Mouse (Mus musculus) liver, adult 2 months (tissue): Measurements from ENCODE around the gene Klhl33. TPM values are rescaled to one million over a fixed set of nuclear protein-coding genes. Genes with fewer than 3 reads are reported as not detected.

Experiments
- DNase-seq: peaks from one replicate; pipeline ENCODE4 v3.0.0-alpha.2; 2011; ENCODE audit warnings: low read depth, low spot score; ENCODE audit errors: extremely low read depth
- H3K27ac ChIP-seq: fragments of 200-500 bp; replicated peaks from 2 replicates; pipeline ENCODE4 v1.5.1; 2012; ENCODE audit warnings: low read depth, mild to moderate bottlenecking, control low read depth, inconsistent platforms, low read length; ENCODE audit not compliant: insufficient read depth
- H3K27me3 ChIP-seq: fragments of 200-500 bp; 2 replicates; pipeline ENCODE4 v1.6.1; 2012; ENCODE audit warnings: mild to moderate bottlenecking, moderate library complexity, low read length, inconsistent platforms; ENCODE audit not compliant: control insufficient read depth, insufficient read depth
- H3K36me3 ChIP-seq: fragments of 200-500 bp; 2 replicates; pipeline ENCODE4 v1.6.1; 2012; ENCODE audit warnings: low read length, inconsistent platforms; ENCODE audit not compliant: control insufficient read depth, insufficient read depth
- H3K4me1 ChIP-seq: fragments of 200-500 bp; 2 replicates; pipeline ENCODE4 v1.6.1; 2011; ENCODE audit warnings: low read length; ENCODE audit not compliant: control insufficient read depth, insufficient read depth
- H3K4me3 ChIP-seq: fragments of 200-500 bp; 2 replicates; pipeline ENCODE4 v1.5.1; 2011; ENCODE audit warnings: low read depth, mild to moderate bottlenecking, control low read depth, low read length, moderate library complexity; ENCODE audit not compliant: insufficient read depth
- H3K79me2 ChIP-seq: fragments of 200-500 bp; 2 replicates; pipeline ENCODE4 v1.6.1; 2012; ENCODE audit warnings: inconsistent platforms, mild to moderate bottlenecking, low read length, moderate library complexity; ENCODE audit not compliant: control insufficient read depth, insufficient read depth
- H3K9ac ChIP-seq: fragments of 200-500 bp; 2 replicates; pipeline ENCODE4 v1.6.1; 2012; ENCODE audit warnings: low read depth, mild to moderate bottlenecking, control low read depth, inconsistent platforms, low read length
- CTCF ChIP-seq: fragments of 200-500 bp; IDR thresholded peaks from 2 replicates; pipeline ENCODE4 v1.5.1; 2011; ENCODE audit warnings: low read depth, low read length, control low read depth
- POLR2A ChIP-seq: fragments of 200-500 bp; IDR thresholded peaks from 2 replicates; pipeline ENCODE4 v1.6.1; 2011; ENCODE audit warnings: low read length, control low read depth; ENCODE audit not compliant: insufficient read depth; ENCODE audit errors: extremely low read depth
- WGBS: fragments of 180-500 bp; shearing (Covaris S2); methylation state at CpG from one replicate; pipeline ENCODE4 v1.1.7; 2018; 5-methylcytosine and 5-hydroxymethylcytosine counted together
- polyA plus RNA-seq: library from polyadenylated mRNA; depleted of rRNA; stranded (reverse); fragments of >200 nt; gene quantifications from 2 replicates; pipeline ENCODE4 v1.2.3, GENCODE M21; 2012
- total RNA-seq: library from RNA; depleted of rRNA; stranded (reverse); fragments of >200 nt; gene quantifications from 2 replicates; pipeline ENCODE4 v1.2.3, GENCODE M21; 2014

The Klhl33 gene
- total and polyA plus RNA-seq, 2 experiments, result 0.09 TPM; not detected in 1

DNA sequence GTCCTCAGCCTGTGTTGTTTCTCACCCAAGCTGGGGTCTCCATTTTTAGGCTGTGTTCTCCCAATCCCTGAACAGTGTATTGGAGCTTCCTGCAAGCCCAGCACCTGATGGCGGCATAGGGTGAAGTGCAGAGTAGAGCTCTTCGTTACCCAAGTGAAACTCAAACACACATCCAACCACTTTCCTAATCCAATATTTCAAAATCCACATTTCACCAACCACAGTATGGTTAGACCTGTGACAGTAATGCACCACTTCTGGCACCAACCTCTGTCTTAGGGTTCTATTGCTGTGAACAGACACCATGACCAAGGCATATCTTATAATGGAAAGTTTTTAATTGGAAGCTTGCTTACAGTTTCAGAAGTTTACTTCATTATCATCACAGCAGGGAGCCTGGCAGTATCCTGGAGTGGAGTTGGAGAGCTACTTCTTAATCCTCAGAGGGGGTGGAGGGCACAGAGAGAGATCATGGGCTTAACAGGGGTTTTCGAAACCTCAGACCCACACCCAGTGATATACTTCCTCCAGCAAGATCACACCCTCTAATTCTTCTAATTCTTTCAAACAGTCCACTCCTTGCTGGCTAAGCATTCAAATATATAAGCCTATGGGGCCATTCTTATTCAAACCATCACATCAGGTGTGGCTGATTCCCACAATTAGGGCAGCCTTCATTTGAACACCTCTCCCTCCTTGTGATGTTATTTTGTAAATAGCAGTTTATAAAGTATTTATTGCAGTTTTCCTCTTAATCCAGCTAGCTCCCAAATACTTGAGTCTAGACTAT lies 41.0 kb upstream of the Klhl33 start:
- no peak overlapping the region for H3K9ac ChIP-seq
- no peak for TF ChIP-seq POLR2A
- no peak for TF ChIP-seq CTCF
- H3K79me2 ChIP-seq, result no peaks in the 10 kb centered on the region
- H3K27me3 ChIP-seq, result no peaks in the 10 kb centered on the region
- no peak overlapping the region for H3K27ac ChIP-seq
- DNase-seq, result no peak
- 78% methylated on average over 3 of the region's 3 CpGs for WGBS
- H3K4me3 ChIP-seq, result no peak overlapping the region
- H3K4me1 ChIP-seq, result no peaks in the 10 kb centered on the region
- no peaks in the 10 kb centered on the region for H3K36me3 ChIP-seq

DNA sequence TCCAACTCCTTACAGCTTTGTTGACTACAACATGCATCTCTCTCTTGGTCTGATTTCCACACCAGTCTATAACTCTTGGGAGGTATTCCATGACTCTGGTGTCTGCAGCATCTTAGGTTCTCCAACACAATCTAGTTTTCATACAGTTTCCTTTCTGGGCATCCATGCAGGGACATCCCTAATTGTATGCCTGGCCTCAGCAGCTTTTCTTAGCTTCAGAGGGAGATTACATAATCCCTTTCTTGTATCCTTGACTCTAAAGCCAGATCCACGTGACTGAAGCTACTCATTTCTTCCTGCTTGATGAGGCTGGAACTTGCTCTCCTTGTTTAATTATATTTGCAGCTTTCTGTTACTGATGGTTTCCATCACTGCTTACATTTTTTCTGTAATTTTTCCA lies 39.3 kb upstream of the Klhl33 start:
- no peak overlapping the region for H3K4me3 ChIP-seq
- WGBS, result 74% methylated on average over 1 of the region's 1 CpGs
- no peak overlapping the region for H3K9ac ChIP-seq
- TF ChIP-seq POLR2A (no peak), CTCF (no peak)
- no peak overlapping the region for H3K27ac ChIP-seq
- peaks cover under 1% of the 10 kb centered on the region for H3K4me1 ChIP-seq
- H3K36me3 ChIP-seq, result no peaks in the 10 kb centered on the region
- H3K27me3 ChIP-seq, result no peaks in the 10 kb centered on the region
- DNase-seq, result no peak
- H3K79me2 ChIP-seq, result no peaks in the 10 kb centered on the region

- DNase-seq, result no peak
- Histone ChIP-seq H3K4me1 (peaks cover 9% of the 10 kb centered on the region), H3K4me3 (peak overlapping the region; percentile 49), H3K27me3 (no peaks in the 10 kb centered on the region), H3K27ac (peak overlapping the region; percentile 53), H3K79me2 (no peaks in the 10 kb centered on the region; the same call in 1 of the 2 replicates), H3K9ac (peak overlapping the region; percentile 56), H3K36me3 (peaks cover 28% of the 10 kb centered on the region)
- TF ChIP-seq CTCF (no peak), POLR2A (no peak)
- 16% methylated on average over 12 of the region's 12 CpGs for WGBS
Measured at GRCm38 (mm10) chr14:50931493-50932020, 34.2 kb upstream of the Klhl33 start.

- peaks cover 9% of the 10 kb centered on the region for H3K4me1 ChIP-seq
Measured at GRCm38 (mm10) chr14:50930754-50931492, 33.6 kb upstream of the Klhl33 start, which contains the start of the genes Pip4p1 and Pnp. Gene Pip4p1 (minus strand): TSS chr14:50930856. Gene Pnp (plus strand): TSS chr14:50931082.

GRCm38 (mm10) chr14:50930377-50930753 lies 33.1 kb upstream of the Klhl33 start:
- H3K27ac ChIP-seq, result peak overlapping the region; percentile 80
- under 1% methylated on average over 38 of the region's 38 CpGs for WGBS
- no peaks in the 10 kb centered on the region for H3K27me3 ChIP-seq
- peaks cover 9% of the 10 kb centered on the region for H3K4me1 ChIP-seq
- no peak for TF ChIP-seq POLR2A
- no peak for TF ChIP-seq CTCF
- peak overlapping the region; percentile 83 for H3K9ac ChIP-seq
- DNase-seq, result peak; percentile 69
- peaks cover 29% of the 10 kb centered on the region for H3K36me3 ChIP-seq
- H3K4me3 ChIP-seq, result peak overlapping the region; percentile 68
- no peaks in the 10 kb centered on the region; the same call in 1 of the 2 replicates for H3K79me2 ChIP-seq

More at GRCm38 (mm10) chr14:50930754-50931492, 33.6 kb upstream of the Klhl33 start, which contains the start of the genes Pip4p1 and Pnp:
- TF ChIP-seq POLR2A, result peak; percentile 65; the same call in 1 of the 2 replicates
- TF ChIP-seq CTCF, result no peak
- H3K36me3 ChIP-seq, result peaks cover 29% of the 10 kb centered on the region
- H3K27ac ChIP-seq, result peak within 1 kb of the TSS; percentile 80
- peak within 1 kb of the TSS; percentile 83 for H3K9ac ChIP-seq
- H3K4me3 ChIP-seq, result peak within 1 kb of the TSS; percentile 68
- no peaks in the 10 kb centered on the region for H3K27me3 ChIP-seq
- DNase-seq, result peak; percentile 99
- under 1% methylated on average over 68 of the region's 68 CpGs for WGBS
- no peaks in the 10 kb centered on the region; the same call in 1 of the 2 replicates for H3K79me2 ChIP-seq
